Mouse (Mus musculus) CH12.LX (cell line): ENCODE results near the gene Gas2l1. TPM values are rescaled to one million over a fixed set of nuclear protein-coding genes. Genes with fewer than 3 reads are reported as not detected.
A peak's percentile ranks its signal among the peaks of the same experiment; 100 is the strongest.

Experiments used
- DNase-seq: peaks from one replicate; pipeline ENCODE4 v3.0.0-alpha.2; 2013; ENCODE audit errors: extremely low read depth
- H3K27ac ChIP-seq: 2 replicates; pipeline ENCODE4 v1.5.1; 2012; ENCODE audit warnings: low read depth, mild to moderate bottlenecking, control low read depth, moderate library complexity; ENCODE audit not compliant: insufficient read depth
- H3K27me3 ChIP-seq: replicated peaks from 2 replicates; pipeline ENCODE3; 2012; ENCODE audit warnings: inconsistent platforms
- H3K36me3 ChIP-seq, 2 experiments: replicated peaks in 1 of 2; 2 replicates each; pipeline versions ENCODE3 to v1.6.1; 2012; ENCODE audit warnings: inconsistent platforms in 1 of 2, low read length in 1 of 2, mild to moderate bottlenecking in 1 of 2, mixed read lengths in 1 of 2, moderate library complexity in 1 of 2; ENCODE audit not compliant: control insufficient read depth in 1 of 2, insufficient read depth in 1 of 2
- H3K4me1 ChIP-seq, 2 experiments: 2 replicates each; pipeline ENCODE4 v1.6.1; 2012; ENCODE audit warnings: inconsistent platforms in 1 of 2, moderate library complexity in 1 of 2; ENCODE audit not compliant: insufficient read depth in 2 of 2, control insufficient read depth in 1 of 2
- H3K4me2 ChIP-seq: 2 replicates; pipeline ENCODE4 v1.6.1; 2012; ENCODE audit warnings: low read depth, mild to moderate bottlenecking, control low read depth; ENCODE audit not compliant: poor library complexity, insufficient read depth, severe bottlenecking
- H3K4me3 ChIP-seq, 3 experiments: fragments of 150-350 bp in 1 of 3; sonication (generic) in 1 of 3; replicated peaks in 1 of 3; 2 replicates each; pipeline versions ENCODE3 to v1.5.1; 2011 to 2012; ENCODE audit warnings: low read depth in 2 of 3, low read length in 2 of 3, mild to moderate bottlenecking in 2 of 3, moderate library complexity in 2 of 3, control low read depth in 1 of 3, improper control_type of control experiment in 1 of 3, inconsistent platforms in 1 of 3, mixed read lengths in 1 of 3; ENCODE audit not compliant: poor library complexity in 1 of 3
- H3K79me2 ChIP-seq: replicated peaks from 2 replicates; pipeline ENCODE4 v1.6.1; 2012; ENCODE audit warnings: mild to moderate bottlenecking, moderate library complexity; ENCODE audit not compliant: control insufficient read depth, poor library complexity, insufficient read depth, severe bottlenecking; ENCODE audit errors: extremely low read depth
- H3K9ac ChIP-seq: 2 replicates; pipeline ENCODE4 v1.6.1; 2012; ENCODE audit warnings: low read depth, mild to moderate bottlenecking, control low read depth, moderate library complexity; ENCODE audit not compliant: insufficient read depth
- H3K9me3 ChIP-seq: replicated peaks from 2 replicates; pipeline ENCODE3; 2012; ENCODE audit warnings: low read length, inconsistent platforms, mixed read lengths
- CHD1 ChIP-seq: IDR thresholded peaks from 2 replicates; pipeline ENCODE4 v1.6.1; 2012; ENCODE audit warnings: low read depth, low read length, improper control_type of control experiment, inconsistent platforms
- CTCF ChIP-seq, 2 experiments: IDR thresholded peaks in 1 of 2; conservative IDR thresholded peaks in 1 of 2; 2 replicates each; pipeline ENCODE4 v1.5.1; 2011 to 2012; ENCODE audit warnings: low read depth in 2 of 2, low read length in 2 of 2, improper control_type of control experiment in 1 of 2, inconsistent platforms in 1 of 2, mild to moderate bottlenecking in 1 of 2, moderate library complexity in 1 of 2
- ELF1 ChIP-seq: IDR thresholded peaks from 2 replicates; pipeline ENCODE4 v1.6.1; 2014; ENCODE audit warnings: low read depth, mild to moderate bottlenecking, inconsistent platforms, low read length, improper control_type of control experiment
- EP300 ChIP-seq: IDR thresholded peaks from 2 replicates; pipeline ENCODE4 v1.6.1; 2011; ENCODE audit warnings: low read length, improper control_type of control experiment
- ETS1 ChIP-seq: conservative IDR thresholded peaks from 2 replicates; pipeline ENCODE4 v1.6.1; 2012; ENCODE audit warnings: low read depth, mild to moderate bottlenecking, inconsistent platforms, low read length, improper control_type of control experiment, moderate library complexity
- HCFC1 ChIP-seq: IDR thresholded peaks from 2 replicates; pipeline ENCODE4 v1.6.1; 2012; ENCODE audit warnings: low read depth, mild to moderate bottlenecking, inconsistent platforms, low read length, improper control_type of control experiment
- IRF4 ChIP-seq: IDR thresholded peaks from 2 replicates; pipeline ENCODE4 v1.6.1; 2014; ENCODE audit warnings: low read depth, mild to moderate bottlenecking, inconsistent platforms, low read length, improper control_type of control experiment
- MAFK ChIP-seq: IDR thresholded peaks from 2 replicates; pipeline ENCODE4 v1.6.1; 2011; ENCODE audit warnings: low read length, improper control_type of control experiment; ENCODE audit not compliant: insufficient replicate concordance
- MAX ChIP-seq: IDR thresholded peaks from 2 replicates; pipeline ENCODE4 v1.6.1; 2011; ENCODE audit warnings: low read length, improper control_type of control experiment
- MAZ ChIP-seq: IDR thresholded peaks from 2 replicates; pipeline ENCODE4 v1.6.1; 2012; ENCODE audit warnings: low read depth, mild to moderate bottlenecking, inconsistent platforms, low read length, improper control_type of control experiment, moderate library complexity
- MEF2A ChIP-seq: IDR thresholded peaks from 2 replicates; pipeline ENCODE4 v1.6.1; 2014; ENCODE audit warnings: low read depth, mild to moderate bottlenecking, inconsistent platforms, low read length, improper control_type of control experiment, borderline replicate concordance
- MXI1 ChIP-seq: IDR thresholded peaks from 2 replicates; pipeline ENCODE4 v1.6.1; 2011; ENCODE audit warnings: mild to moderate bottlenecking, low read depth, low read length, improper control_type of control experiment
- MYC ChIP-seq: IDR thresholded peaks from 2 replicates; pipeline ENCODE4 v1.6.1; 2011; ENCODE audit warnings: low read depth, mild to moderate bottlenecking, improper control_type of control experiment, low read length
- NELFE ChIP-seq: IDR thresholded peaks from 2 replicates; pipeline ENCODE4 v1.6.1; 2011; ENCODE audit warnings: low read depth, low read length, improper control_type of control experiment
- PAX5 ChIP-seq: IDR thresholded peaks from 2 replicates; pipeline ENCODE4 v1.6.1; 2012; ENCODE audit warnings: low read length, inconsistent platforms, mixed read lengths
- POLR2AphosphoS2 ChIP-seq: IDR thresholded peaks from 2 replicates; pipeline ENCODE4 v1.6.1; 2011; ENCODE audit warnings: low read depth, low read length, improper control_type of control experiment
- RAD21 ChIP-seq: IDR thresholded peaks from 2 replicates; pipeline ENCODE4 v1.6.1; 2011; ENCODE audit warnings: low read depth, mild to moderate bottlenecking, low read length, improper control_type of control experiment, moderate library complexity
- RCOR1 ChIP-seq: conservative IDR thresholded peaks from 2 replicates; pipeline ENCODE4 v1.6.1; 2012; ENCODE audit warnings: low read depth, mild to moderate bottlenecking, inconsistent platforms, low read length, improper control_type of control experiment
- SIN3A ChIP-seq: IDR thresholded peaks from 2 replicates; pipeline ENCODE4 v1.6.1; 2012; ENCODE audit warnings: low read length, improper control_type of control experiment, inconsistent platforms
- TCF12 ChIP-seq: IDR thresholded peaks from 2 replicates; pipeline ENCODE4 v1.6.1; 2014; ENCODE audit warnings: low read depth, mild to moderate bottlenecking, inconsistent platforms, low read length, improper control_type of control experiment
- UBTF ChIP-seq: IDR thresholded peaks from 2 replicates; pipeline ENCODE4 v1.6.1; 2012; ENCODE audit warnings: low read depth, mild to moderate bottlenecking, inconsistent platforms, low read length, improper control_type of control experiment, moderate library complexity
- USF1 ChIP-seq: IDR thresholded peaks from 2 replicates; pipeline ENCODE4 v1.6.1; 2014; ENCODE audit warnings: low read depth, mild to moderate bottlenecking, inconsistent platforms, low read length, improper control_type of control experiment
- ZC3H11A ChIP-seq: IDR thresholded peaks from 2 replicates; pipeline ENCODE4 v1.6.1; 2012; ENCODE audit warnings: low read depth, mild to moderate bottlenecking, inconsistent platforms, low read length, improper control_type of control experiment
- ZKSCAN1 ChIP-seq: IDR thresholded peaks from 2 replicates; pipeline ENCODE4 v1.6.1; 2012; ENCODE audit warnings: low read depth, inconsistent platforms, low read length, improper control_type of control experiment, borderline replicate concordance
- ZMIZ1 ChIP-seq: IDR thresholded peaks from 2 replicates; pipeline ENCODE4 v1.6.1; 2012; ENCODE audit warnings: low read depth, mild to moderate bottlenecking, inconsistent platforms, low read length, improper control_type of control experiment
- ZNF384 ChIP-seq: IDR thresholded peaks from 2 replicates; pipeline ENCODE4 v1.6.1; 2012; ENCODE audit warnings: low read depth, low read length, improper control_type of control experiment, inconsistent platforms
- dilution Hi-C: fragments of 300-500 bp; cut with MboI; formaldehyde crosslinking; loops from 2 replicates; pipeline ENCODE4 v1.14.3; 2020; ENCODE audit warnings: low sequenced_read_pairs; ENCODE audit not compliant: extremely low pct_unique_long_range_greater_than_20kb, extremely low pct_ligation_motif_present
- in situ Hi-C: fragments of 300-500 bp; cut with MboI; formaldehyde crosslinking; loops from 3 replicates; pipeline ENCODE4 v1.14.3; 2019; ENCODE audit warnings: low sequenced_read_pairs, low pct_ligation_motif_present, low pct_unique_long_range_greater_than_20kb, mixed read lengths
- polyA plus RNA-seq: library from polyadenylated mRNA; unstranded; fragments of >175 nt; gene quantifications from 2 replicates; pipeline ENCODE4 v1.2.1, GENCODE M21; 2012; ENCODE audit warnings: low read depth; ENCODE audit not compliant: insufficient read length
- total RNA-seq, 2 experiments: library from RNA; depleted of rRNA; stranded (reverse); fragments of 300-350 nt in 1 of 2; fragments of >200 nt in 1 of 2; gene quantifications; 2 replicates each; pipeline ENCODE4 v1.2.3; 2012 to 2014

Gene Gas2l1
- total and polyA plus RNA-seq, 3 experiments = 3.3 to 12.5 (median 8.8) TPM

- TF ChIP-seq MAFK (peak; percentile 87), MEF2A (peak; percentile 81), CTCF (conservative IDR thresholded peaks at IDR 0.05 in 1 of 2, IDR thresholded peaks at IDR 0.05 in 1 of 2; ENCODE audit: low read depth in 2 of 2, low read length in 2 of 2) (no peak), TCF12 (peak; percentile 79), SIN3A (peak; percentile 93), MXI1 (peak; percentile 75), ZC3H11A (no peak), USF1 (peak; percentile 47), NELFE (peak; percentile 63; the same call in 1 of the 2 replicates), ZMIZ1 (no peak; the same call in none of the 2 replicates), ETS1 (peak; percentile 66), MYC (peak; percentile 43)
Observed at GRCm38 (mm10) chr11:5098736-5099542, 33.8 kb upstream of the Gas2l1 start, which contains the start of the genes Rhbdd3 and Ewsr1 (continued).

- TF ChIP-seq EP300 (no peak), USF1 (no peak), CTCF (conservative IDR thresholded peaks at IDR 0.05 in 1 of 2, IDR thresholded peaks at IDR 0.05 in 1 of 2; ENCODE audit: low read depth in 2 of 2, low read length in 2 of 2) (no peak), POLR2AphosphoS2 (no peak), MEF2A (no peak), RCOR1 (0 out of 2 replicates have a peak, but pooled peaks have one; percentile 36), SIN3A (0 out of 2 replicates have a peak, but pooled peaks have one; percentile 32), ZKSCAN1 (no peak), MAX (peak; percentile 83; the same call in 1 of the 2 replicates), CHD1 (peak; percentile 70), PAX5 (no peak), MXI1 (peak; percentile 81), TCF12 (no peak), UBTF (no peak), ZNF384 (no peak), ZMIZ1 (peak; percentile 5; the same call in 1 of the 2 replicates), RAD21 (no peak), MYC (0 out of 2 replicates have a peak, but pooled peaks have one; percentile 85), MAZ (no peak), HCFC1 (no peak), IRF4 (no peak), ELF1 (no peak), MAFK (no peak)
- Histone ChIP-seq H3K79me2 (peaks cover 57% of the 10 kb centered on the region), H3K27ac (peak overlapping the region; percentile 75), H3K9me3 (no peaks in the 10 kb centered on the region), H3K4me2 (peak overlapping the region; percentile 97), H3K27me3 (no peaks in the 10 kb centered on the region), H3K36me3 (peaks cover 8 to 41% of the 10 kb centered on the region in 2 experiments), H3K9ac (peak overlapping the region; percentile 98), H3K4me1 (peaks cover 7 to 45% of the 10 kb centered on the region in 2 experiments; a peak in 3 of 4 replicates), H3K4me3 (peak overlapping the region; percentile 74 to 94 (median 85))
- dilution Hi-C loops = no loop called here
- peak; percentile 41 for DNase-seq
- in situ Hi-C loops = loop anchor here (5.0 kb wide), 1 partner anchor 36 kb away; no protein-coding TSS in a partner anchor
Observed at GRCm38 (mm10) chr11:5098035-5098735, 33.1 kb upstream of the Gas2l1 start.
